Mouse (Mus musculus): ENCODE results near the gene Ifi203. TPM values are rescaled to one million over a fixed set of nuclear protein-coding genes. Genes with fewer than 3 reads are reported as not detected.
"Not testable (repeated sequence)": the region's sequence is repeated elsewhere in the genome, so short reads cannot be mapped to it uniquely, and the experiment has no call there.

Ifi203 gene
- polyA plus RNA-seq, 1 experiment from 2014 or later = 2.3 TPM

DNA sequence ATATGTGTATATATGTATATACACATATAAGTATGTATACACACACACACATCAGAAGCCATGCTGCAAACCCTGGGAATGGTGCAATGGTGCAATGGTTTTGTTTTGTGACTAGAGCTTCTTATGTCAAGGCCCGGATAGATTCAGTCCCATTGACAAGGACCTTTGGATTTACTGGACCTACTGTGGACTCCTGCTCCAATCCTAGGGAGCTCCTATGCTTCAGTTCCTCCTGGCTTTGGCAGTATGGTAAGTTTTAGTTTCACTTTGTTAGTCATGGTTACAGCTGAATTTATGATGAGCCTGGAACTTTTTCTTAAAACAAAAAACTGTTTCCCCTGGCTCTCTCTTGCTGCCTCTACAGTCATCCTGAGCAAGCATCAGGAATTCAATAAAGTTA, 65.3 kb downstream of the Ifi203 start:
- H3K4me2 ChIP-seq (ENCODE audit: low read length); DNase-seq; H3K4me3 ChIP-seq (replicated peaks; ENCODE audit: low read depth, low read length); H3K36me3 ChIP-seq (ENCODE audit: control insufficient read depth, insufficient read depth, low read length); H3K27ac ChIP-seq (replicated peaks; ENCODE audit: low read depth, low read length); H3K27me3 ChIP-seq (ENCODE audit: control insufficient read depth, insufficient read depth, low read length); H3K9me3 ChIP-seq (ENCODE audit: control insufficient read depth, low read length); H3K9ac ChIP-seq (replicated peaks; ENCODE audit: low read length); ATAC-seq (ENCODE audit: low FRiP score, low TSS enrichment); H3K4me1 ChIP-seq (ENCODE audit: control insufficient read depth, insufficient read depth, low read length): not testable (repeated sequence)
- WGBS = 95% methylated on average over 1 of the region's 1 CpGs

Other genes with a start within 250 kb of the Ifi203 start
- gene Ifi207, start 200.9 kb downstream of the Ifi203 start, polyA plus RNA-seq (2014; fragmentation: Nextera tagmentation; extraction: Ambion mirVana) = 1.1 TPM in 1 of 2 replicates, not detected in the other
- gene Ifi204, start 175.7 kb downstream of the Ifi203 start, polyA plus RNA-seq (2014; fragmentation: Nextera tagmentation; extraction: Ambion mirVana) = 0.18 and 3.7 TPM in 2 replicates
- gene Ifi211, start 29.6 kb downstream of the Ifi203 start, polyA plus RNA-seq (2014; fragmentation: Nextera tagmentation; extraction: Ambion mirVana) = 2.8 TPM in 1 of 2 replicates, not detected in the other
- 0.50 and 1.5 TPM in 2 replicates for gene Mndal, start 181 bp downstream of the Ifi203 start, polyA plus RNA-seq (2014; fragmentation: Nextera tagmentation; extraction: Ambion mirVana)
- not detected in 2 replicates for gene Ifi202b, start 40.1 kb upstream of the Ifi203 start, polyA plus RNA-seq (2014; fragmentation: Nextera tagmentation; extraction: Ambion mirVana)
- gene Ifi205, start 89.1 kb upstream of the Ifi203 start, polyA plus RNA-seq (2014; fragmentation: Nextera tagmentation; extraction: Ambion mirVana) = 1.3 TPM in 1 of 2 replicates, not detected in the other
- gene Olfr433, start 98.0 kb upstream of the Ifi203 start, polyA plus RNA-seq (2014; fragmentation: Nextera tagmentation; extraction: Ambion mirVana) = not detected in 2 replicates
- not detected in 2 replicates for gene Olfr432, start 106.5 kb upstream of the Ifi203 start, polyA plus RNA-seq (2014; fragmentation: Nextera tagmentation; extraction: Ambion mirVana)
- gene Olfr430, start 123.9 kb upstream of the Ifi203 start, polyA plus RNA-seq (2014; fragmentation: Nextera tagmentation; extraction: Ambion mirVana) = not detected in 2 replicates
- gene Olfr429, start 141.7 kb upstream of the Ifi203 start, polyA plus RNA-seq (2014; fragmentation: Nextera tagmentation; extraction: Ambion mirVana) = not detected in 2 replicates
- not detected in 2 replicates for gene Olfr427, start 154.2 kb upstream of the Ifi203 start, polyA plus RNA-seq (2014; fragmentation: Nextera tagmentation; extraction: Ambion mirVana)
- not detected in 2 replicates for gene Olfr231, start 178.5 kb upstream of the Ifi203 start, polyA plus RNA-seq (2014; fragmentation: Nextera tagmentation; extraction: Ambion mirVana)
- gene Olfr424, start 188.8 kb upstream of the Ifi203 start, polyA plus RNA-seq (2014; fragmentation: Nextera tagmentation; extraction: Ambion mirVana) = not detected in 2 replicates
- gene Olfr420, start 213.0 kb upstream of the Ifi203 start, polyA plus RNA-seq (2014; fragmentation: Nextera tagmentation; extraction: Ambion mirVana) = not detected in 2 replicates
- gene Spta1, start 230.1 kb upstream of the Ifi203 start, polyA plus RNA-seq (2014; fragmentation: Nextera tagmentation; extraction: Ambion mirVana) = 0.04 and 0.16 TPM in 2 replicates

All from midbrain, embryonic 14.5 days (tissue).